Mouse (Mus musculus): ENCODE measurements at regions not wholly inside any gene's neighbourhood (a gene's known extent, or its start where the extent isn't known, plus 50 kb on each side); places are given as distances from the start of the nearest gene placed in this dataset.

DNA sequence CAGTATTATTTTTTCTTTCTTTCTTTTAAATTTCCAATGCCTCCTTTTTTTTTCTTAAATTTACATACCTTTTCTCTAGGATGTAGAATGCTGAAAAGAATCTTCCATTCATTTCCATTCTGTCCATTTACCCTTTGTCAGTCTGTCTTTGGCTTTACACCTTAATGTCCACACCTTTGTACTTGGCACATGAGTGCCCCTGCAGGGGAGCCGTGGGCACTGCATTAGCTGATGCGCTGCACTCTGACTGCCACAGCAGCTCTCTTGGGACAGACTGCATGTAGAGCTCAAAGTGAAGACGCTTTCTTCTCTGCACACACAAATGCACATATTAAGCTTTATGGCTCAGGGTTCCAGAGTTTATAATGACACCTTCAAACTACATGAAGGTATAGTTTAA is 143.8 kb upstream of the Kcnq5 start:
- WGBS: 60% methylated on average over 3 of the region's 3 CpGs
- no peak for ATAC-seq (ENCODE audit: low FRiP score, low TSS enrichment)

GRCm38 (mm10) chr1:22071405-22072117 is 109.8 kb upstream of the Kcnq5 start:
- Histone ChIP-seq H3K9ac (replicated peaks; ENCODE audit: low read length) (no peak overlapping the region), H3K4me1 (ENCODE audit: insufficient read depth, low read length) (no peaks in the 10 kb centered on the region), H3K4me3 (ENCODE audit: low read length) (no peak overlapping the region), H3K36me3 (ENCODE audit: insufficient read depth, low read length) (no peaks in the 10 kb centered on the region), H3K27me3 (ENCODE audit: insufficient read depth, low read length) (no peaks in the 10 kb centered on the region), H3K4me2 (replicated peaks; ENCODE audit: low read depth, low read length) (no peak overlapping the region), H3K27ac (ENCODE audit: low read length) (no peak overlapping the region), H3K9me3 (ENCODE audit: low read length) (no peaks in the 10 kb centered on the region)
- no peak for ATAC-seq (ENCODE audit: low FRiP score, low TSS enrichment)
- WGBS: 92% methylated on average over 4 of the region's 4 CpGs

More for the DNA sequence above, 143.8 kb upstream of the Kcnq5 start:
- Histone ChIP-seq H3K4me1 (ENCODE audit: insufficient read depth, low read length) (no peaks in the 10 kb centered on the region), H3K9ac (replicated peaks; ENCODE audit: low read length) (no peak overlapping the region), H3K4me3 (ENCODE audit: low read length) (no peak overlapping the region), H3K9me3 (ENCODE audit: low read length) (no peaks in the 10 kb centered on the region), H3K4me2 (replicated peaks; ENCODE audit: low read depth, low read length) (no peak overlapping the region), H3K36me3 (ENCODE audit: insufficient read depth, low read length) (no peaks in the 10 kb centered on the region), H3K27me3 (ENCODE audit: insufficient read depth, low read length) (no peaks in the 10 kb centered on the region), H3K27ac (ENCODE audit: low read length) (no peak overlapping the region)

GRCm38 (mm10) chr1:22070028-22070427 is 108.3 kb upstream of the Kcnq5 start:
- Histone ChIP-seq H3K27me3 (ENCODE audit: insufficient read depth, low read length) (no peaks in the 10 kb centered on the region), H3K4me2 (replicated peaks; ENCODE audit: low read depth, low read length) (no peak overlapping the region), H3K4me1 (ENCODE audit: insufficient read depth, low read length) (no peaks in the 10 kb centered on the region), H3K9me3 (ENCODE audit: low read length) (no peaks in the 10 kb centered on the region), H3K9ac (replicated peaks; ENCODE audit: low read length) (no peak overlapping the region), H3K36me3 (ENCODE audit: insufficient read depth, low read length) (no peaks in the 10 kb centered on the region), H3K27ac (ENCODE audit: low read length) (no peak overlapping the region), H3K4me3 (ENCODE audit: low read length) (no peak overlapping the region)
- WGBS: 63% methylated on average over 5 of the region's 5 CpGs
- ATAC-seq (ENCODE audit: low FRiP score, low TSS enrichment): no peak
